Mouse (Mus musculus) ovary, adult 18-20 months (tissue): Measurements from ENCODE around the gene Aqp5.

Experiments used
- DNase-seq: peaks from one replicate; pipeline ENCODE4 v3.0.0; 2022; ENCODE audit warnings: low spot score, mixed read lengths

The Aqp5 gene

DNA sequence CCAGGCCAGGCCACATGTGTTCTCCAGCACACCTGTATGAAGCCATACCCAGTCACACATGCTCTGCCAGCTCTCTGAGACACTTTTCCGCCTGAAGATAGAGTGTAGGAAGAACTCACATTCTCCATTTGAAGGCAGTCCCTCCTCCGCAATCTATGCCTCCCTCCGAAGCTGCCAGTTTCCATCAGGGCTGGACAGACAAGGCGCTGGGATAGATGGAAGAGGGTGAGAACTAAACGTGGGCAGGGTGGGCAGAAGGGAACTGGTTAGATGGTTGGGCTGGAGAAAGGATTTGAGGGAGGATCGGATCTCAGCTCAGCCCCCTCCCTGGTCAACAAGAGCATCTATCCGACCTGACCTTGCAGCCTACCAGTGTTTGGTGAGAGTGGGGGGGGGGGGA lies 6.3 kb downstream of the Aqp5 start:
- no peak for DNase-seq

DNA sequence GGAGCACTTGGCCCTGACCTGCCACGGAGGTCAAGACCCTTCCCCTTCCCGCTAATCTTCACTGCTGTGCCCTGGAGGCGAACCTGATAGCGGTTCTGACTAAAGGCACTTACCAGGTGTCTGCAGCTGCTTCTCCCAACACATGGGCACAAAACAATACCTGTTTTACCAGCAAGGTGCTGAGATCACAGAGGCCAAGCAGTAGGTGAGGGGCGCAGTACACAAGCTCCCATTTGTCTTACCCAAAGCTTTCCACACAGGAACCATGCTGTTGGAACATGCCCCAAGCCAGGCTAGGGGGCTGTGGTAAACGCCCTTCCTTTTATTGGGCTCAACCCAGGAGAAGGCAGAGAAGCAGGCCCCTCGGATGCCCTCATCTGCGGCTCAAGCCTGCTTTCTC lies 7.0 kb downstream of the Aqp5 start:
- no peak for DNase-seq

DNA sequence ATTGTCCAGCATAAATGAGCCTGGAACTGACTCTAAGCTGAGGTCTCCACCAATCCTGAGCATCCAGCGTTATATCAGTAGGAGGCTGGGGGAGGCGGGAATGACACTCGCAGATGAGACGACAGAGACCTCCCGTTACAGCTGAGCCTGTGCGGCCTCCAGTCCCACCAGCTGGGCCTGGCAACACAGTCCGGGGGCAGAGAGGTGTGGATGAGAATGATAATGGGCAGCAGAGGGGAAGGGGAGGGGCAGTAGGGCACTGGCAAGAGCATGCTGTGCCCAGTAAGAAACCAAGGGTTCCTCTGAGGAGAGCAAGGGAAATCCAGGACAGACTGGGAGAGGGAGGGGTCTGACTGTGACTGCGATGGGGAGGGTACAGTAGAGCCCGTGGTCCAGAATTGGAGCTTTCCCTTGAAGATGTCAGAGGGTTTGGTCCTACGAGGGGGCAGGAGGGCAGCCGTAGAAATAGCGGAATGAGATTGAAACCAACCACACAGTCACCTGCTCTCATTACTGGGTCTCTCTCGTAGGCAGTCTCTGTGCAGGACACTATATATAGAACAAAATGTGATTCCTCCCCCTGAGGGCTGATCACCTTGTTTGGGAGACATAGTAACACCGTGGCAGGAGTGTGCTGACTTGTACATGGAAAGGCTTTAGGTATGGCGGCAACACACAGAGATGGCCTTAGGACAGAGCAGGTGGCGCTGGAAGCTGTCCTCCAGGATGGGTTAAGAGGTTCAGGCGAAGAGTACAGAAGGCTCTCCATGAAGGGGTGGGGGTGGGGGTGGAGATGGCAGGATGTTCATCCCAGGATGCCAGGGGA lies 8.9 kb downstream of the Aqp5 start:
- DNase-seq: no peak

DNA sequence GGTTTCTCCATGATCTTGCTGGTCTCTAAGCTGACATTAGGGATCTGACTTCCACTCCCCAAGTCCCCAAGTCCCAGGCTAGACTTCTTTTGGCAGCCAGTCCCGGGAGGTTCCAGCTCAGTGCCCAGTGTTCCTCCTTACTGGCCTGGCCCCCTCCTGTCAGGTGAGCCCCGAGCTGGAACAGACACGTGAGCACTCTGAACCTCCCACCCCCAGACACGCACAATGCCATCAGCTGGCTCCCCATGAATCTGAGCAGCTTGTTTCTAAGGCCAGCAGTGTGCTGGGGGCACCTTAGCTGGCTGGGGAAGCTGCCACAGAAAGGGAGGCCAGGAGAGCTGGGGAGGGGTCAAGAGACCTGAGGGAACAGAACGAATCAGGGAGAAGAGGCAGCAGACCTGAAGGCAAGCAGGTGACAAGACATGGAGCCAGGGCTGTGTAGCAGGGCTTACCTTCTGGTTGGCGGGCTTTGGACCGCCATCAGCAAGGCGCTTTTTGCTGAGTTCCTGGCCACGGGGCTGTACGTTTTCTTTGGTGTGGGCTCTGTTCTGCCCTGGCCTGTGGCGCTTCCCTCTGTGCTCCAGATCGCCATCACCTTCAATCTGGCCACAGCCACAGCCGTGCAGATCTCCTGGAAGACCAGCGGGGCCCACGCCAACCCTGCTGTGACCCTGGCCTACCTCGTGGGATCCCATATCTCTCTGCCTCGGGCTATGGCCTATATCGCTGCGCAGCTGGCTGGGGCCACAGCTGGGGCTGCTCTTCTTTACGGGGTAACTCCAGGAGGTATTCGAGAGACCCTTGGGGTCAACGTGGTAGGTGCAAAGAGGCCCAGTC lies 10.6 kb downstream of the Aqp5 start, which contains the start of gene Aqp6:
Aqp6 (plus strand) TSS at position 415 of the 837 bp plus-strand sequence.
- DNase-seq: no peak

DNA sequence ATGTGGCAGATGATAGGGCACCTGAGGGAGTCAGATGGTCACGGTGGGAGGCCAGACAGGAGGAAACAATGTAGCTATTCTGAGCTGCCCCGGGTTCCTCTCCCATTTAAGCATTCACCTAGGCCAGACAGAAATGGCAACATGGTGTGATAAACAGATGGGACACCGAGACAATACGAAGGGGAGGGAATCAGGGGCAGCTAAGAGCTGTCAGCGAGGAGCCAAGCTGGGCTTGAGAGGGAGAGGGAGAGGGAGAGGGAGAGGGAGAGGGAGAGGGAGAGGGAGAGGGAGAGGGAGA lies 11.2 kb downstream of the Aqp5 start:
- no peak for DNase-seq

DNA sequence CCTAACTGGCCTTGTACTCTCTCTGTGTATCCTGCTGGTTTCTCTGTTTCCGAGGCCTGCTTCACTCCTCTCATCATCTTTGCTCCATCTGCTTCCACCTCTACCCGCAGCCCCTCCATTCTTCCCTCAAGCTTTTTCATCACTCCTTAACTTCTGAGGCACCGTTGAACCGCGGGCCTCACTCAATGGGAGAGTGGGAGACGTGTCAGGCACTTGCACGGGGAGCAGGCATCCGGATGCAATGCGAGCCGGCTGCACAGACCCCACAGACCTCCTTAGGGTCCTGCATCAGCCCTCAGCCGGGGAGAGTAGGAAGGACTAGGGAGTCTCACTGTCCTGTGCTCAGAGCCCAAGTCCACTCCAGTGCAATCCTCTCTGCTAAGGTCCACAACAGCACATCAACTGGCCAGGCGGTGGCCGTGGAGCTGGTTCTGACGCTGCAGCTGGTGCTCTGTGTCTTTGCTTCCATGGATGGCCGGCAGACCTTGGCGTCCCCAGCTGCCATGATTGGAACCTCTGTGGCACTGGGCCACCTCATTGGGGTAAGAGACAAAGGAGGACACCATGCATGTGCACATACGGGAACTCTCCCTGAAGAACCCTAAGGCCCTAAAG lies 11.7 kb downstream of the Aqp5 start:
- DNase-seq: no peak

DNA sequence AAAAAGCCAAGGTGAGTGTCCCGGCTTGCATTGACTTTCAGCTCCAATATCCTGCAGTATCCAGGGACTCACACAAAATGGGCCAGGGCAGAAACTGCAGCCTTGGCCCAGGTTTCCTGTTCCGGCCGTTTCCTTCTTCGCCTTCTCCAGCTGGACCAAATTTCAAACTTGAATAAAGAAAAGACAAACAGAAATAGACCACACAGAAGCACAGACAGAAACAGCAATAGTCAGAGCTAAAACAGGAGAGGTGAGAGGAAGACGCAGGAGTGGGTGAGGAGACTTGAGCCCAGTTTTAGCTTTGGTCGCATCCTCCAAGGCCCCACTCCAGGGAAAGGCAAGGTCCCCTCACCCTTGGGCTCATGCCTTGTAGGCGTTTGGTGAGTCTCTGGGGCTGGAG lies 12.6 kb downstream of the Aqp5 start:
- DNase-seq: no peak

DNA sequence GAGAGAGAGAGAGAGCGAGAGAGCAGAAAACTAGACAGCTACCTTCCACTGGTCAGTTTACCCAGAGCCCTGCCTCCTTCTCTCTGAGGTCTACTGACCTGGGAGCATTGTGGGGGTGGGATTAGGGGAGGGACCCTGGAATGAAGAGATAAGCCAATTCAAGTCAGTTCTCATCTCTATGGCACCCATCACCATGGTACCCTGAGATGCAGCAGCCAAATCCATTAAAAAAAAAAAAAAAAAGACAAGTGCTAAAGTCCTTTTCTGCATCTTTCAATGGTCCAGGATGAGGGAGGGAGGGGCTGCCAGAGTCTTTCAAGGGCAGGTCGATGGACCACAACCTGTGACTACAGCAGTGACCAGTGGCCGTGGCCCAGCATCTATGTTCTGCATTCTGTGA lies 15.0 kb downstream of the Aqp5 start:
- DNase-seq: no peak

DNA sequence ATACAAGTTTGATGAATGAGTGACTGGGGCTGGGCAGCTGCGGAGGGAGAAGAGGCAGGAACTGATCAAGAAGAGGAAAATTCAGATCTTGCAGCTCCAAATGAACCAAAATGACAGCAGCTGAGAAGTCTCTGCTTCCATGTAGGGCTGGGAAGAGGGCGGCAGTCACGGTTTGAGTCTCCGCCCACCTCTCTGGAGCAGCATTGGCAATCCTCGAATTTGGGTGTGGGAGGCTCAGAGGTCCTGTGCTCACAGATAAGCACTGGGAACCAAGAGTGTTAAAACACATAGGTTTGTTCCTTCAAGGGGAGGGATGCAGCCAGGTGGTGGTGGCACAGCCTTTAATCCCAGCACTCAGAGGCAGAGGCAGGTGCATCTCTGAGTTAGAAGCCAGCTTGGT lies 15.9 kb downstream of the Aqp5 start:
- no peak for DNase-seq

DNA sequence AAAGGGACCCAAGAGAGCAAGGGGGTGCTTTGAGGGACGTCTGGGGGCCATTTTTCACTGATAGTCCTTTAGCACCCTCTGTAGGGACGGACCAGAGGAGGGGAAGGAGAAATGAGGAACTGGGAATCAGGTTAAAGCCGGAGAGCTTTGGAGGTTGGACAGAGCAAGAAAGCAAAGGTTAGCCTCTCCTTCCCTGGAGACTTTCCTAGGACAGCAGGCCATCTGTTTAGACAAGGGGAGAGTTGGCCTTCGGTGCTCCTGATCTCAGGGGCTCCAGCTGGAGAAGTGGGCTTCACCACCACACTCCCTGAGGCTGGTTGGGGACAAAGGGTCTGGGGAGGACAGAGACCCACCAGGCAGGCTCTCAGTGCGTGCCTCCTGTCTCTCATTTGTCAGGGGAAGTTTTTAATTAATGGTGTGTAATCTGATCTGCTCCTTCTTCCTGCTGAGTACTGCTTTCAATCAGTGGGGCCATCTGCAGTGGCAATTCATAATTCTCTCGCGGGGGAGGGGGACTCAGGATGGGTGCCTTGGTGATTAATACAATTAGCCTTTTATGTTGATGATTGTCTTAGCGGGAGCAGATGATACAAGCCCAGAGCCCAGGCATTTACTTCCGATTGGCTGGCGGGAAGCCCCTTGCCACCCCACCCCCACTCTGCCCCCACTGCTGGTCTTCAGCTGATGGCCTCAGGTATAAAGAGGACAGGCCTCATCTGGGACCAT lies 17.0 kb downstream of the Aqp5 start:
- no peak for DNase-seq

DNA sequence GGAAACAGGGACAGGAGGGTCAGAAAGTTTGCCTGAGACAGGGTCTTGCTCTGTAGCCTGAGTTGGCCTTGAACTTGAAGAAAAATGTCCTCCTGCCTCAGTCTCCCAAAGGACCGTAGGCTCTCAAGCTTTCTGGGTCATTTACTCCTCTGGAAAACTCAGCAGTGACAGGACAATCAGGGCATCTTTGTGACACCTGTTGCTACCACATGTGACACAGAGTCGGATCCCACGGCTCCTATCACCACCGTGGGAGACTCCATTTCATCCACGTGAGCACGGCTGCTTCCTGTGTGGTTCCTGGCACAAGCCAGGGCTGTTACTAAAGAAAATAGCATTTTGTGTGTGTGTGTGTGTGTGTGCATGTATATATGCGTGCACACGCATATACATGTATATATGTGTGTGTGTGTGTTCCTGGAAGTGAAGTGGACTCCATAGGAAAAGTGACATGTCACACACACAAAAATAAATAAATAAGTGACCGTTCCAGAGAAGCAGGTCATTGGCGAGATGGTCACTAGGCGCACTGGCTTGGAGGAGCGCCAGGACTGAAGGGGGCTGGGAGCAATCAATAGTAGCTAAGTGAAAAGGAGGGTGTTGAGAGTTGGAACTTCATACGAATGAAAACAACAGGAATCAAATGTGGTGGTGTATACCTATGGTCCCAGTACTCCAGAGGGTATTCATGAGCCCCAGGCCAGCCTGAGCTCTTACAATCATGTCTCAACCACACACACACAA lies 18.0 kb downstream of the Aqp5 start:
- no peak for DNase-seq

DNA sequence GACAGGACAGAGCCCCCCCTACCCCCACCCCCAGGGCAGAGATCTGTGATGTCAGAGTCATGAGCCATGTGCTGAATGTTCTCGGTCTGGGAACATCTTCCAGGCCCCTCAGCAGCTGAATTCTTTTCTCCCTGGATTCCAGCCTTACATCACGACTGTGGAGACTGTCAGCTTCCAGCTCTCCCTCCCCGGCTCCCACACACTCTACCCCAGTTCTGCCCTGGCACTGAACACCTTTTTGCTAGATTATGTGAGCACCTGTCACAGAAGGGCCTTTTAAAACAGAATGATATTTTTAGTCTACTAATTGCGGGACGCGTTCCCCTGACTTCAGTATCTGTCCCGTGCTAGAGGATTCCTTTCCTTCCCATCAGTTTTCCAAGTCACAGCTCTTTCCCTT lies 21.0 kb downstream of the Aqp5 start:
- DNase-seq: no peak

DNA sequence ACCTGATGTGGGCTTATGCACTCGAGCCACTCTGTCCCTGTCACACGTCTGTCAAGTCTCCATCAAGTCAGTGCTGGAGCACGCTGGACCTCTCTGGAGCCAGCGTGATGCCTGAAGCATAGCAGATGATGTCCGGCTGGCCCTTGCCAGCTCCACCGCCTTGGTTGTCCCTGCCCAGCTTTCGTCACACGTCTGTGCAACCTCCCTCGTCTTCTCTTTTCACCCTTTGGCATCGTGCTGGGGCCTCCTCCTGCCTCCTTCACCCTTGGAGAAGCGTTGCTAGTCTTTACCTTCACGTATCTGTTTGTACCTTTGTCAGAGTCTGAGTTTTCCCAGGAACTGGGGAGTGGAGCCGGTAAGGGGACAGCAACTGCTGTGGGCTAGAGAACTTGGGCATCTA lies 23.7 kb downstream of the Aqp5 start:
- no peak for DNase-seq

DNA sequence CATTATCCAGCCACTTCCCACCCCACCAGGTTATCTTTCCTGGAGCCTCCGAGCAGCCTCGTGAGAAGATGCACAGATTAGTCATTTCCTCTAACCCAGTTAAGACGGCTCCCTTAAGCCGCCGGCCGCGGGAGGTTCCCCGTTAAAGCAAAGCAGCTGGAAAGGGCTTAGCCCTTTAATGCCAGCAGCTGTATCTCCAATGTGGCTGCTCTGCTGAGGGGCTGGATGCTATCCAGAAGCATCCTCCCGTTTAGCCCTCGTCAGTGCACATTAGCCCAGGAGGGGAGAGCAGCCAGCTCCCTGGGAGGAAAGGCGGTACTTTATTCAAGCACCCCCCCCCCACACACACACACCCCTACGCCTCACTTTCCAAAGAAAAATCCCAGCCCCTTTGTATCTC lies 24.2 kb downstream of the Aqp5 start:
- no peak for DNase-seq

DNA sequence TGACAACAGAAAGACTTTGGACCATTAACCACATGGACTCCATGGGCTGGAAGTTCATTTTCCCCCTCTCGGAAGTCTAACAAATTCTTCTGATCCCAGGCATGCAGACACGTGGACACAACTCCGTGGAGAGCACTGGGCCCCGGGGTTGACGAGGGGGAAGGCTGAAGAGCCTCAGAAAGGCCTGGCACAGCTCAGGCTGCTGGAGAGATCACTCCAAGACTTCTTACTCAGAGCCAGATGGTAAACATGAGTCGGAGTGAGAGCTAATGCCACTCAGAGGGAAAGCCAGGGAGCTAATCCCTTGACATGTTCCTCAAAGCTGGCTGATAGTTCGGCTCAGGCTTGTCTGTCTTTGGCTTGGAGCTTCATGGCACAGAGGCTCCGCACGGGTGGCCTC lies 24.7 kb downstream of the Aqp5 start:
- no peak for DNase-seq

DNA sequence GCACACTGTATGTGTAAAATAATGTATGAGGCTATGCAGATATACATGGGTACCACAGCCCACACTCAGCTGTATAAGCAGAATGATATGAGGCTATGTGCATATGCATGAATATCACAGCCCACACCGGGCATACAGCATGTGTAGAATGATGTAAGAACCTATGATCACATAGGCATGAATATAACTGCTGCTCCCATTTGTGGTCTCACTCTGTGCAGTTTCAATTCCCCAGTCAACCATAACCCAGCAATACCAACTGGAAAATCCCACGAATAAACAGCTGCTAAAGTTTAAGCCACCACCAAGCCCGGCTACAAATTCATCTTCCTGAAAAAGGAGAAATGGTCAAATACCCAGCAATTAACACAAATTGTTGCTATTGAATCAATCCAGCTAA lies 28.0 kb downstream of the Aqp5 start:
- no peak for DNase-seq

DNA sequence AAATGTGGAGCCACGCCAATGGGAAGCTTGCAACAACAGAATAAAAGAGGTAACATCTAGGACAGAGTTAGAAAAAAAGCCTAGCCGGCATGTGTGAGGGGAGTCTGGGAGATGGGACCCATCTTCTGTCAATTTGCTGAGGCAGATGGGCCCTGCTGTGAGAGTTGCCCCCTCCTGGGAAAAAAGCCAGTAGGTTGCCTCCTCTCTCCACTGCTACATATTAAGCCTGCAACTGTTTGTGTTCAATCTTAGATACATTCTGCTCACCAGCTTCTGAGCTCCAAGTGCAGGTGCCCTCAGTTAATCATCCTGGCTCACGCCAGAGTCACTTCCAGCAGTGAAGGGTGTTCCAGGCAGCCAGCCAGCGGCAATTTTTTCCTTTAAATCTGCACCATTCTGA lies 29.2 kb downstream of the Aqp5 start:
- DNase-seq: no peak

DNA sequence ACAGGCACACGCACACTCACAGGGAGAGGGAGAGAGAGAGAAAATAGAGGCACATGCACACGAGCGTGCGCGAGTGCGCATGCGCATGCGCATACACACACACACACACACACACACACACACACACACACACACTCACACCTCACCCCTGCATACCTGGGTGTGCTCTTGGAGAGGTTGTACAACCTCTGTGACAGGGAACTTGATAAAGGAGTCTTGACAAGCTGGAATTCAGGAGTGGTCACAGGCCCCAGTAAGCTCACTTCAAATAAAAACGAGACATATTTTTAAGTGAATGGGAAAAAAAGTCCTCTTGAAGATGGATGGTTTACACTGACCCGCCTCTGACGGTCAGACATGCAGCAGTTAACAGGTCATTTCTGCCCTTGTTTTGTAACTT lies 31.5 kb downstream of the Aqp5 start:
- no peak for DNase-seq

DNA sequence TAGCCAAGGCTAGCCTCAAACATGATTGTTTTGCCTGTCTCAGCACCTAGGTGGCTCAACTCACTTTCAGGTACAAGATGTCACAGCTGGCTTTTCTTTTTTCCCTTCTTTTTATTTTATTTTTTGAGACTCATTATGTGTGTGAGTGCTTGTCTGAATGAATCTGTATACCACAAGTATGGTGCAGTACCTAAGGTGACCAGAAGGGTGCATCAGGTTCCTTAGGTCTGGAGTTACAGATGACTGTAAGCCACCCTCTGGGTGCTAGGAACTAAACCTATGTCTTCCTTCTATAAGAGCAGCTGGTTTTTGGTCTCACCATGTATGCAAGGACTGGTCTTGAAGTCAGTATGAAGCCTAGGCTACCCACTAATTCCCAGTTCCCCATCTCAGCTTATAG lies 41.0 kb downstream of the Aqp5 start:
- DNase-seq: no peak

DNA sequence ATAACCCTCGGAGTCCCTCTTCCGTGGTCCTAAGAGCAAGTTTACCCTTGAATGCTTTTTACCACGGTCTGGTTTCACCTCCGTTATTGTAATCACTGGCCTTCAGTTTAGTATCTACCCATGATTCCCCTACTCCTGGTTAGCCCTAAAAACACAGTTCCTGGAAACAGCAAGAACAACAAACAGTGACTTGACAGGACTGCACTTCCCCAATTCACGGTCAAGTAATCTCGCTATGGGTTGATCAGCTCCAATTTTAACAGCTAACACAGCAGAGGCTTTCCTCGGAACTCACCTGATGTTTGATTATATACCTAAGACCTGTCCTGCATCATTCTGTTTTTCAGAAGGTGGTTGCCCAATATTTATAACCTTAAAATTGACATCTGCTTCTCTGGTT lies 44.1 kb downstream of the Aqp5 start:
- DNase-seq: no peak

DNA sequence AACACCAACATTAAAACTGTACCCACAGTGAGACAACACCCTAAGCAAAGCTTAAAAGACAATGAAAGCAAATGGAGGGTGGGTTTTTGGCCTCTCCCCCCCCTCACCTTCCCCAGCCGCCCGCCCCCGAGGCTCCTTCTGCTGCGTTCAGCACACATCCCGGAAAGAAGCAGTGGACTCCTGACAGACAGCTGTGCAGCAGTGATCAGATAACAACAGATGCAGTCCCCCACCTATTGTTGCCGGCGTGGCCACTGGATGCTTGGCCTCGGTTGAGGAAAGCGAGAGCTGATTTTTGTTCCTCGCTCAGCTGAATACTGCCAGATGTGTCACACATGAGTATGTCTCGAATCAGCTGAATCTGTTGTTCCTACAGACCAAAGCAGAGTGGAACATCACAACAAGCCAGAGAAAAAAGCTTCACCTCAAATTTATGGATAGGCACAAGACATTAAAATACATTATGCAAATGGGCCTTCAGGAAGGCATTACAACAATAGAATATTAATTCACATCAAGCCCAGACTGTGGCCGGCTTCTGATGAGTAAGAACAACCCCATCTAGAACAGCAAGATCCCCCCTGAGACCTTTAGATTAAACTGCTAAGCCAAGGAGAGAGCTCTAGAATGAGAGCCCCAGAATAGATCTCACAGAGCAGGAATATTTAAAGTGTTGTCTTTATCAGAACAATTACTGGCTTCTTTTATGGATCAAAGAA lies 47.0 kb downstream of the Aqp5 start:
- no peak for DNase-seq
